Mouse (Mus musculus): Measurements from ENCODE around the gene Glo1. TPM values are rescaled to one million over a fixed set of nuclear protein-coding genes. Genes with fewer than 3 reads are reported as not detected.
A peak's percentile ranks its signal among the peaks of the same experiment; 100 is the strongest.

Glo1 gene
- polyA plus RNA-seq, 1 experiment, result 124 TPM

GRCm38 (mm10) chr17:30618136-30618891 is 8.4 kb downstream of the Glo1 start:
- no peak overlapping the region for H3K4me3 ChIP-seq (ENCODE audit: insufficient read depth, low read length)
- TF ChIP-seq CTCF (IDR thresholded peaks at IDR 0.05; ENCODE audit: borderline replicate concordance, insufficient read depth, low read length), result no peak
- TF ChIP-seq POLR2A (IDR thresholded peaks at IDR 0.05; ENCODE audit: low read depth, low read length), result no peak

GRCm38 (mm10) chr17:30616203-30616602 is 10.5 kb downstream of the Glo1 start:
- no peak overlapping the region for H3K27ac ChIP-seq (ENCODE audit: insufficient read depth, low read length)

More at GRCm38 (mm10) chr17:30618136-30618891, 8.4 kb downstream of the Glo1 start:
- H3K27ac ChIP-seq (ENCODE audit: insufficient read depth, low read length), result no peak overlapping the region
- no peaks in the 10 kb centered on the region for H3K4me1 ChIP-seq (ENCODE audit: control insufficient read depth, insufficient read depth, low read length)

GRCm38 (mm10) chr17:30613350-30613749 is 13.3 kb downstream of the Glo1 start:
- no peak overlapping the region for H3K27ac ChIP-seq (ENCODE audit: insufficient read depth, low read length)
- H3K4me3 ChIP-seq (ENCODE audit: insufficient read depth, low read length), result no peak overlapping the region
- peaks cover 8% of the 10 kb centered on the region for H3K4me1 ChIP-seq (ENCODE audit: control insufficient read depth, insufficient read depth, low read length)
- TF ChIP-seq CTCF (IDR thresholded peaks at IDR 0.05; ENCODE audit: borderline replicate concordance, insufficient read depth, low read length) (no peak), POLR2A (IDR thresholded peaks at IDR 0.05; ENCODE audit: low read depth, low read length) (no peak)

More at GRCm38 (mm10) chr17:30616203-30616602, 10.5 kb downstream of the Glo1 start:
- no peak for TF ChIP-seq POLR2A (IDR thresholded peaks at IDR 0.05; ENCODE audit: low read depth, low read length)
- no peak for TF ChIP-seq CTCF (IDR thresholded peaks at IDR 0.05; ENCODE audit: borderline replicate concordance, insufficient read depth, low read length)
- Histone ChIP-seq H3K4me3 (ENCODE audit: insufficient read depth, low read length) (no peak overlapping the region), H3K4me1 (ENCODE audit: control insufficient read depth, insufficient read depth, low read length) (no peaks in the 10 kb centered on the region; the same call in 1 of the 2 replicates)

- H3K4me3 ChIP-seq (ENCODE audit: insufficient read depth, low read length), result peak overlapping the region; percentile 80
- H3K27ac ChIP-seq (ENCODE audit: insufficient read depth, low read length), result peak overlapping the region; percentile 37
- H3K4me1 ChIP-seq (ENCODE audit: control insufficient read depth, insufficient read depth, low read length), result peaks cover 8% of the 10 kb centered on the region
- no peak for TF ChIP-seq CTCF (IDR thresholded peaks at IDR 0.05; ENCODE audit: borderline replicate concordance, insufficient read depth, low read length)
- TF ChIP-seq POLR2A (IDR thresholded peaks at IDR 0.05; ENCODE audit: low read depth, low read length), result peak; percentile 84
These were observed 14.4 kb downstream of the Glo1 start for GRCm38 (mm10) chr17:30612075-30612859.

- Histone ChIP-seq H3K4me3 (ENCODE audit: insufficient read depth, low read length) (peak overlapping the region; percentile 80), H3K4me1 (ENCODE audit: control insufficient read depth, insufficient read depth, low read length) (peaks cover 8% of the 10 kb centered on the region), H3K27ac (ENCODE audit: insufficient read depth, low read length) (peak overlapping the region; percentile 36)
- TF ChIP-seq POLR2A (IDR thresholded peaks at IDR 0.05; ENCODE audit: low read depth, low read length) (no peak), CTCF (IDR thresholded peaks at IDR 0.05; ENCODE audit: borderline replicate concordance, insufficient read depth, low read length) (no peak)
These were observed 15.2 kb downstream of the Glo1 start for GRCm38 (mm10) chr17:30611221-30612074.

- Histone ChIP-seq H3K4me3 (ENCODE audit: insufficient read depth, low read length) (no peak overlapping the region), H3K4me1 (ENCODE audit: control insufficient read depth, insufficient read depth, low read length) (peaks cover 8% of the 10 kb centered on the region), H3K27ac (ENCODE audit: insufficient read depth, low read length) (no peak overlapping the region)
- TF ChIP-seq POLR2A (IDR thresholded peaks at IDR 0.05; ENCODE audit: low read depth, low read length) (no peak), CTCF (IDR thresholded peaks at IDR 0.05; ENCODE audit: borderline replicate concordance, insufficient read depth, low read length) (no peak)
These were observed 15.9 kb downstream of the Glo1 start for GRCm38 (mm10) chr17:30610739-30611138.

GRCm38 (mm10) chr17:30609980-30610307 is 16.7 kb downstream of the Glo1 start:
- Histone ChIP-seq H3K27ac (ENCODE audit: insufficient read depth, low read length) (no peak overlapping the region), H3K4me3 (ENCODE audit: insufficient read depth, low read length) (no peak overlapping the region), H3K4me1 (ENCODE audit: control insufficient read depth, insufficient read depth, low read length) (peaks cover 8% of the 10 kb centered on the region)
- no peak for TF ChIP-seq CTCF (IDR thresholded peaks at IDR 0.05; ENCODE audit: borderline replicate concordance, insufficient read depth, low read length)
- no peak for TF ChIP-seq POLR2A (IDR thresholded peaks at IDR 0.05; ENCODE audit: low read depth, low read length)

GRCm38 (mm10) chr17:30609305-30609979 is 17.2 kb downstream of the Glo1 start:
- peaks cover 8% of the 10 kb centered on the region for H3K4me1 ChIP-seq (ENCODE audit: control insufficient read depth, insufficient read depth, low read length)

More at GRCm38 (mm10) chr17:30609305-30609979, 17.2 kb downstream of the Glo1 start:
- Histone ChIP-seq H3K4me3 (ENCODE audit: insufficient read depth, low read length) (no peak overlapping the region), H3K27ac (ENCODE audit: insufficient read depth, low read length) (peak overlapping the region; percentile 38)
- TF ChIP-seq CTCF (IDR thresholded peaks at IDR 0.05; ENCODE audit: borderline replicate concordance, insufficient read depth, low read length) (no peak), POLR2A (IDR thresholded peaks at IDR 0.05; ENCODE audit: low read depth, low read length) (no peak)

Data from embryonic fibroblast, embryonic 13.5 days (primary cell).